ENCODE assay signal across 10 mouse cellular contexts in genomic region chr5:123508921-123509320, GRCm38 (mm10). TPM values are rescaled to one million over a fixed set of nuclear protein-coding genes. Genes with fewer than 3 reads are reported as not detected.
DNase-seq lines count a peak whose midpoint lies in the region; ATAC-seq and TF ChIP-seq lines count a peak whose summit lies in the region.
"Had no signal": no experiment of that assay in that cellular context is flagged by ENCODE, and none has a peak within 500 bp of the region (broad histone marks: within the 10 kb centered on the region; RNA-seq: fewer than 3 reads in every experiment).

No protein-coding gene starts in this region.

- TF ChIP-seq CTCF in heart, adult 2 months (IDR thresholded peaks at IDR 0.05) = no peak
- TF ChIP-seq CTCF in E14TG2a.4 (conservative IDR thresholded peaks at IDR 0.05; ENCODE audit: low read length) = no peak
- TF ChIP-seq CTCF in liver, postnatal 0 days (IDR thresholded peaks at IDR 0.05; ENCODE audit: low read depth) = no peak

- H3K27me3 ChIP-seq in heart, adult 2 months (ENCODE audit: control insufficient read depth, insufficient read depth, low read length) = no peaks in the 10 kb centered on the region
- peaks cover 53% of the 10 kb centered on the region for H3K27me3 ChIP-seq in E14TG2a.4 (ENCODE audit: insufficient read depth, low read length)
- H3K27me3 ChIP-seq in forebrain, embryonic 16.5 days (replicated peaks; ENCODE audit: control insufficient read depth, insufficient read depth, low read length) = no peaks in the 10 kb centered on the region
- H3K27me3 ChIP-seq in liver, postnatal 0 days (ENCODE audit: insufficient read depth, low read length) = peaks cover 42% of the 10 kb centered on the region

- no peak for TF ChIP-seq EP300 in heart, adult 2 months (IDR thresholded peaks at IDR 0.05; ENCODE audit: insufficient read depth, low read depth, low read length)
- no peak for TF ChIP-seq EP300 in liver, postnatal 0 days (IDR thresholded peaks at IDR 0.05; ENCODE audit: low read depth)

- H3K36me3 ChIP-seq in heart, adult 2 months (ENCODE audit: control insufficient read depth, insufficient read depth, low read length) = no peaks in the 10 kb centered on the region
- H3K36me3 ChIP-seq in E14TG2a.4 (ENCODE audit: insufficient read depth, low read length) = peaks cover 27% of the 10 kb centered on the region
- peaks cover 4% of the 10 kb centered on the region; the same call in 1 of the 2 replicates for H3K36me3 ChIP-seq in forebrain, embryonic 16.5 days (ENCODE audit: control insufficient read depth, insufficient read depth)
- peaks cover 2% of the 10 kb centered on the region; the same call in 1 of the 2 replicates for H3K36me3 ChIP-seq in liver, postnatal 0 days (replicated peaks; ENCODE audit: insufficient read depth, low read length)

- H3K9ac ChIP-seq in heart, adult 2 months (ENCODE audit: low read depth, low read length) = no peak overlapping the region
- H3K9ac ChIP-seq in forebrain, embryonic 16.5 days (replicated peaks; ENCODE audit: low read depth, low read length) = peak overlapping the region; percentile 76
- no peak overlapping the region for H3K9ac ChIP-seq in liver, postnatal 0 days (replicated peaks)

- peak overlapping the region; percentile 80 for H3K4me2 ChIP-seq in forebrain, embryonic 16.5 days (ENCODE audit: low read length)
- H3K4me2 ChIP-seq in liver, postnatal 0 days (ENCODE audit: low read depth, low read length) = peak overlapping the region; percentile 88

- no peak for TF ChIP-seq POLR2A in heart, adult 2 months (IDR thresholded peaks at IDR 0.05; ENCODE audit: insufficient read depth, low read depth, low read length)

- intact Hi-C loops in heart, adult 2 months (cut with DNase I) = no loop called here

- WGBS in heart, adult 2 months = 11% methylated on average over 12 of the region's 12 CpGs
- WGBS in forebrain, embryonic 16.5 days = 6% methylated on average over 11 of the region's 12 CpGs
- WGBS in liver, postnatal 0 days (ENCODE audit: insufficient replicate concordance) = 13% methylated on average over 12 of the region's 12 CpGs

- no peak overlapping the region for H3K27ac ChIP-seq in heart, adult 2 months
- no peak overlapping the region for H3K27ac ChIP-seq in forebrain, embryonic 16.5 days (ENCODE audit: low read length)
- no peak overlapping the region for H3K27ac ChIP-seq in liver, postnatal 0 days (ENCODE audit: low read depth)
- H3K27ac ChIP-seq: macrophage had no signal

- no peak for DNase-seq in heart, adult 2 months
- DNase-seq in heart, adult 11 months = no peak
- no peak for DNase-seq in liver, postnatal 0 days
- no peak for DNase-seq in spleen, adult 18-20 months
- no peak for DNase-seq in left cerebral cortex, adult 9 months (ENCODE audit: low spot score in 2 of 2)
- DNase-seq in urinary bladder, adult 18-20 months (ENCODE audit: low spot score in 2 of 2) = no peak

- H3K4me1 ChIP-seq in heart, adult 2 months (ENCODE audit: control insufficient read depth, insufficient read depth, low read length) = peaks cover 2% of the 10 kb centered on the region; the same call in 1 of the 2 replicates
- H3K4me1 ChIP-seq in E14TG2a.4 (replicated peaks; ENCODE audit: low read depth, low read length) = peaks cover 48% of the 10 kb centered on the region
- H3K4me1 ChIP-seq in forebrain, embryonic 16.5 days (replicated peaks; ENCODE audit: control insufficient read depth, insufficient read depth, low read length) = peaks cover 17% of the 10 kb centered on the region
- peaks cover 13% of the 10 kb centered on the region; the same call in 1 of the 2 replicates for H3K4me1 ChIP-seq in liver, postnatal 0 days (ENCODE audit: insufficient read depth)

- H3K9me3 ChIP-seq in E14TG2a.4 (ENCODE audit: low read length) = no peaks in the 10 kb centered on the region
- no peaks in the 10 kb centered on the region for H3K9me3 ChIP-seq in forebrain, embryonic 16.5 days (ENCODE audit: control insufficient read depth, low read length)
- H3K9me3 ChIP-seq in liver, postnatal 0 days (ENCODE audit: low read length) = no peaks in the 10 kb centered on the region

- peak; percentile 15 for ATAC-seq in forebrain, embryonic 16.5 days
- ATAC-seq in liver, postnatal 0 days = no peak

- no peaks in the 10 kb centered on the region for H3K79me2 ChIP-seq in heart, adult 2 months (replicated peaks; ENCODE audit: control insufficient read depth, insufficient read depth, low read length)

- H3K4me3 ChIP-seq in heart, adult 2 months = peak overlapping the region; percentile 54; the same call in 1 of the 2 replicates
- peak overlapping the region; percentile 84 for H3K4me3 ChIP-seq in E14TG2a.4 (replicated peaks; ENCODE audit: low read length)
- peak overlapping the region; percentile 74 for H3K4me3 ChIP-seq in forebrain, embryonic 16.5 days (replicated peaks; ENCODE audit: low read length)
- H3K4me3 ChIP-seq in liver, postnatal 0 days (ENCODE audit: low read depth, low read length) = peak overlapping the region; percentile 54

RNA-seq across cellular contexts. Expression of gene B3gnt4, which starts 1.3 kb away (rescaled TPM):
- not detected for total RNA-seq in heart, adult 2 months (2021)
- polyA plus RNA-seq in heart, adult 2 months (2012; rRNA removed) = 0.45 TPM in 1 of 2 replicates, not detected in the other
- polyA plus RNA-seq in forebrain, embryonic 16.5 days (2015; fragmentation: Nextera tagmentation; extraction: Ambion mirVana) = 1.8 and 2.5 TPM in 2 replicates
- not detected in 2 replicates for polyA plus RNA-seq in liver, postnatal 0 days (2015; fragmentation: Nextera tagmentation; extraction: Ambion mirVana)
- polyA plus RNA-seq: macrophage had no signal

RNA-seq across cellular contexts. Expression of gene Diablo, which starts 15.1 kb away (rescaled TPM):
- 10 to 100 TPM; 64.7 to 71.5 TPM for total RNA-seq in heart, adult 2 months (2021)
- 93.8 and 140 TPM in 2 replicates for polyA plus RNA-seq in heart, adult 2 months (2012; rRNA removed)
- polyA plus RNA-seq in forebrain, embryonic 16.5 days (2015; fragmentation: Nextera tagmentation; extraction: Ambion mirVana) = 116 and 123 TPM in 2 replicates
- 34.1 and 35.2 TPM in 2 replicates for polyA plus RNA-seq in liver, postnatal 0 days (2015; fragmentation: Nextera tagmentation; extraction: Ambion mirVana)

RNA-seq across cellular contexts. Expression of gene Gm49027, which starts 16.4 kb away (rescaled TPM):
- total RNA-seq in heart, adult 2 months (2021) = under 1 TPM in 1 of 2 experiments, not detected in 1; 0.25 TPM
- polyA plus RNA-seq in heart, adult 2 months (2012; rRNA removed) = 0.62 and 2.4 TPM in 2 replicates
- polyA plus RNA-seq in forebrain, embryonic 16.5 days (2015; fragmentation: Nextera tagmentation; extraction: Ambion mirVana) = 2.3 and 4.1 TPM in 2 replicates
- polyA plus RNA-seq in liver, postnatal 0 days (2015; fragmentation: Nextera tagmentation; extraction: Ambion mirVana) = not detected in 2 replicates
- polyA plus RNA-seq: C2C12, macrophage had no signal

RNA-seq across cellular contexts. Expression of gene Il31, which starts 19.6 kb away (rescaled TPM):
- total RNA-seq in heart, adult 2 months (2021) = not detected
- not detected in 2 replicates for polyA plus RNA-seq in heart, adult 2 months (2012; rRNA removed)
- not detected in 2 replicates for polyA plus RNA-seq in forebrain, embryonic 16.5 days (2015; fragmentation: Nextera tagmentation; extraction: Ambion mirVana)
- polyA plus RNA-seq in liver, postnatal 0 days (2015; fragmentation: Nextera tagmentation; extraction: Ambion mirVana) = not detected in 2 replicates
- polyA plus RNA-seq: C2C12, macrophage had no signal

RNA-seq across cellular contexts. Expression of gene Lrrc43, which starts 19.8 kb away (rescaled TPM):
- total RNA-seq in heart, adult 2 months (2021) = not detected
- polyA plus RNA-seq in heart, adult 2 months (2012; rRNA removed) = 0.43 TPM in 1 of 2 replicates, not detected in the other
- 0.24 and 0.43 TPM in 2 replicates for polyA plus RNA-seq in forebrain, embryonic 16.5 days (2015; fragmentation: Nextera tagmentation; extraction: Ambion mirVana)
- not detected in 2 replicates for polyA plus RNA-seq in liver, postnatal 0 days (2015; fragmentation: Nextera tagmentation; extraction: Ambion mirVana)
- polyA plus RNA-seq: C2C12, macrophage had no signal
